Mouse (Mus musculus): ENCODE measurements around the gene Zfp318. TPM values are rescaled to one million over a fixed set of nuclear protein-coding genes. Genes with fewer than 3 reads are reported as not detected.

Gene Zfp318
- 10.1 and 11.7 TPM in 2 replicates for polyA plus RNA-seq (2012; rRNA removed)

GRCm38 (mm10) chr17:46383294-46384060 is at the start of gene Zfp318:
Gene Zfp318, plus strand, starts transcription at chr17:46383731.
- peak; percentile 92 for DNase-seq (ENCODE audit: low spot score)

- DNase-seq (ENCODE audit: low spot score) = no peak
Measured at GRCm38 (mm10) chr17:46336475-46336874, 47.1 kb upstream of the Zfp318 start.

- DNase-seq (ENCODE audit: low spot score) = no peak
Measured at GRCm38 (mm10) chr17:46341208-46341607, 42.3 kb upstream of the Zfp318 start.

- DNase-seq (ENCODE audit: low spot score) = no peak
Measured at GRCm38 (mm10) chr17:46351026-46351700, 32.4 kb upstream of the Zfp318 start.

- no peak for DNase-seq (ENCODE audit: low spot score)
Measured at GRCm38 (mm10) chr17:46371783-46372182, 11.7 kb upstream of the Zfp318 start.

- no peak for DNase-seq (ENCODE audit: low spot score)
Measured at GRCm38 (mm10) chr17:46378564-46378963, 5.0 kb upstream of the Zfp318 start.

GRCm38 (mm10) chr17:46384061-46384801 is 700 bp downstream of the Zfp318 start:
- peak; percentile 41 for DNase-seq (ENCODE audit: low spot score)

GRCm38 (mm10) chr17:46388200-46388599 is 4.7 kb downstream of the Zfp318 start:
- DNase-seq (ENCODE audit: low spot score) = no peak

GRCm38 (mm10) chr17:46393012-46393411 is 9.5 kb downstream of the Zfp318 start:
- DNase-seq (ENCODE audit: low spot score) = no peak

GRCm38 (mm10) chr17:46394631-46395030 is 11.1 kb downstream of the Zfp318 start:
- no peak for DNase-seq (ENCODE audit: low spot score)

GRCm38 (mm10) chr17:46408478-46408877 is 24.9 kb downstream of the Zfp318 start:
- no peak for DNase-seq (ENCODE audit: low spot score)

- no peak for DNase-seq (ENCODE audit: low spot score)
Measured at GRCm38 (mm10) chr17:46418628-46419027, 35.1 kb downstream of the Zfp318 start.

GRCm38 (mm10) chr17:46419717-46420116 is 36.2 kb downstream of the Zfp318 start:
- no peak for DNase-seq (ENCODE audit: low spot score)

- DNase-seq (ENCODE audit: low spot score) = no peak
Measured at GRCm38 (mm10) chr17:46426496-46426895, 43.0 kb downstream of the Zfp318 start.

- no peak for DNase-seq (ENCODE audit: low spot score)
Measured at GRCm38 (mm10) chr17:46428761-46429414, 45.4 kb downstream of the Zfp318 start, which contains the start of gene Crip3. Gene Crip3, plus strand, starts transcription at chr17:46428926.

- DNase-seq (ENCODE audit: low spot score) = peak; percentile 23
Measured at GRCm38 (mm10) chr17:46433627-46434026, 50.1 kb downstream of the Zfp318 start.

- DNase-seq (ENCODE audit: low spot score) = peak; percentile 20
Measured at GRCm38 (mm10) chr17:46436672-46437366, 53.3 kb downstream of the Zfp318 start.

GRCm38 (mm10) chr17:46438298-46438873 is 54.9 kb downstream of the Zfp318 start, which contains the start of gene Slc22a7:
Gene Slc22a7, minus strand, starts transcription at chr17:46438457.
- DNase-seq (ENCODE audit: low spot score) = no peak

GRCm38 (mm10) chr17:46439176-46439575 is 55.6 kb downstream of the Zfp318 start:
- DNase-seq (ENCODE audit: low spot score) = no peak

GRCm38 (mm10) chr17:46444839-46445579 is 61.5 kb downstream of the Zfp318 start:
- DNase-seq (ENCODE audit: low spot score) = no peak

All from urinary bladder, adult 2 months (tissue).